22 mouse cellular contexts compared by ENCODE assay signal in the genomic region with DNA sequence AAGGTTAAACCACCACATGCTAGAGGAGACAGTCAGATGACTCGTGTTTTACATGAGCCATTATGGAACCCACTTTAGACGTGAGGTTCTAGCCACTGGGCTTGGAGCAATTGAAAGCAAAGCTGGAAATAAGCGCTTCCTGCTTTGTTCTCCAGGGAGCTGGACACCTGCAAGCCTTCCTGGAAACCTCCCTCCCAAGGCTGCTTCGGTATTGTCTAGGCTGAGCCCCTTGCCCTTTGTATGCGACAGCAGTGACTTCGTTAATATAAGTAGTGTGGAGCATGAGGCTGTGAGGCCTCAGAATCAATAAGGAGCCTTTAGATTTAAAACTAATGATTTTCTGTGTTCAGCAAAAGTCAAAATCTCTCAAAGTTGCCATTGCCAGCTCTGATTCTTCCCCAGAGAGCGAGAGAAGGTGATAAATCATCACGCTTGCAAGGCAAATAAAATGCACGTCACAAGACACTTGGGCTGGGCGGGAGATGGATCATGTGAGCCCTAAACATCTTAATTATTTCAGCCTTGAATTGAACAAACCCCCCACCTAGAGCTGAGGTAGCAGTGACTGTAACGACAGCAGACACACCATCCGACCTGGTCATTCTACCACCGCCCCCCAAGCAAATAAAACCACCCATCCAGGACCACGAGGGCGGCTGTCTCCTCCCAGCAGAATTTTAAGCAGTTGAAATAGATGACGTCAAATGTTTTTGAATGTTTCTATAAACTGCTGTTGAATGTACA.
DNase-seq lines count a peak whose midpoint lies in the region; ATAC-seq lines count a peak whose summit lies in the region.
"Had no signal": no experiment of that assay in that cellular context is flagged by ENCODE, and none has a peak within 500 bp of the region (broad histone marks: within the 10 kb centered on the region; RNA-seq: fewer than 3 reads in every experiment).

No protein-coding gene starts in this region.

- H3K4me1 ChIP-seq in forebrain, embryonic 10.5 days, result peaks cover 15% of the 10 kb centered on the region
- H3K4me1 ChIP-seq in forebrain, embryonic 13.5 days, result peaks cover 8% of the 10 kb centered on the region
- H3K4me1 ChIP-seq in midbrain, embryonic 10.5 days, result peaks cover 14% of the 10 kb centered on the region
- peaks cover 2% of the 10 kb centered on the region; the same call in 1 of the 2 replicates for H3K4me1 ChIP-seq in midbrain, embryonic 16.5 days (ENCODE audit: control insufficient read depth, insufficient read depth, low read length)
- H3K4me1 ChIP-seq in midbrain, embryonic 13.5 days (replicated peaks), result peaks cover 15% of the 10 kb centered on the region
- H3K4me1 ChIP-seq: liver, embryonic 12.5 days; stomach, embryonic 15.5 days had no signal

- ATAC-seq in forebrain, embryonic 13.5 days, result no peak
- ATAC-seq in midbrain, embryonic 16.5 days, result no peak
- peak; percentile 56 for ATAC-seq in midbrain, embryonic 13.5 days
- ATAC-seq in monocyte, adult 5-6 weeks (replicated peaks; ENCODE audit: insufficient number of reproducible peaks, low FRiP score, low TSS enrichment, poor library complexity, severe bottlenecking), result no peak
- ATAC-seq: forebrain, embryonic 16.5 days; liver, embryonic 12.5 days had no signal

- H3K4me3 ChIP-seq in forebrain, embryonic 10.5 days, result no peak overlapping the region
- no peak overlapping the region for H3K4me3 ChIP-seq in forebrain, embryonic 13.5 days
- H3K4me3 ChIP-seq in midbrain, embryonic 10.5 days, result no peak overlapping the region
- H3K4me3 ChIP-seq in midbrain, embryonic 16.5 days (ENCODE audit: low read depth, low read length), result no peak overlapping the region
- no peak overlapping the region for H3K4me3 ChIP-seq in midbrain, embryonic 13.5 days (replicated peaks)
- H3K4me3 ChIP-seq: embryonic facial prominence, embryonic 12.5 days; erythroblast, embryonic 14.5 days; limb, embryonic 12.5 days; liver, embryonic 12.5 days; stomach, embryonic 15.5 days had no signal

- H3K27me3 ChIP-seq in forebrain, embryonic 10.5 days (ENCODE audit: poor library complexity, severe bottlenecking), result no peaks in the 10 kb centered on the region
- no peaks in the 10 kb centered on the region for H3K27me3 ChIP-seq in forebrain, embryonic 13.5 days
- no peaks in the 10 kb centered on the region for H3K27me3 ChIP-seq in midbrain, embryonic 10.5 days (ENCODE audit: low read depth, poor library complexity, severe bottlenecking)
- no peaks in the 10 kb centered on the region for H3K27me3 ChIP-seq in midbrain, embryonic 16.5 days (ENCODE audit: control insufficient read depth, insufficient read depth, low read depth, low read length)
- H3K27me3 ChIP-seq in midbrain, embryonic 13.5 days, result no peaks in the 10 kb centered on the region
- H3K27me3 ChIP-seq: embryonic facial prominence, embryonic 12.5 days; limb, embryonic 12.5 days; liver, embryonic 12.5 days; stomach, embryonic 15.5 days had no signal

- 59% methylated on average over 16 of the region's 16 CpGs for WGBS in forebrain, embryonic 10.5 days
- WGBS in forebrain, embryonic 13.5 days, result 50% methylated on average over 16 of the region's 16 CpGs
- WGBS in midbrain, embryonic 10.5 days, result 60% methylated on average over 16 of the region's 16 CpGs
- WGBS in midbrain, embryonic 16.5 days, result 33% methylated on average over 16 of the region's 16 CpGs
- WGBS in midbrain, embryonic 13.5 days, result 35% methylated on average over 16 of the region's 16 CpGs

- H3K9me3 ChIP-seq in forebrain, embryonic 10.5 days, result no peaks in the 10 kb centered on the region
- H3K9me3 ChIP-seq in forebrain, embryonic 13.5 days (replicated peaks), result no peaks in the 10 kb centered on the region
- H3K9me3 ChIP-seq in midbrain, embryonic 10.5 days (replicated peaks), result no peaks in the 10 kb centered on the region
- H3K9me3 ChIP-seq in midbrain, embryonic 16.5 days (replicated peaks; ENCODE audit: control insufficient read depth, low read length, poor library complexity, severe bottlenecking), result no peaks in the 10 kb centered on the region
- H3K9me3 ChIP-seq in midbrain, embryonic 13.5 days, result no peaks in the 10 kb centered on the region
- H3K9me3 ChIP-seq: embryonic facial prominence, embryonic 12.5 days; limb, embryonic 12.5 days; liver, embryonic 12.5 days; stomach, embryonic 15.5 days had no signal

- no peak for DNase-seq in forebrain, embryonic 10.5 days (ENCODE audit: extremely low spot score, low spot score)
- no peak for DNase-seq in midbrain, embryonic 10.5 days (ENCODE audit: low spot score)
- DNase-seq in heart, postnatal 25 days (ENCODE audit: low spot score), result no peak
- DNase-seq in adrenal gland, adult (ENCODE audit: inconsistent age in 2 of 2, low spot score in 1 of 2), result no peak
- DNase-seq: cerebellum, adult 9-10 months; gastrocnemius, postnatal 36 days; kidney, adult 2 months; lung, embryonic 14.5 days; lung, postnatal 4 days; right cerebral cortex, postnatal 25 days; thymus, adult 18-20 months; thymus, postnatal 4 days had no signal

- no peak overlapping the region; the same call in 1 of the 2 replicates for H3K9ac ChIP-seq in forebrain, embryonic 13.5 days
- H3K9ac ChIP-seq in midbrain, embryonic 16.5 days (ENCODE audit: low read depth, low read length), result no peak overlapping the region
- H3K9ac ChIP-seq in midbrain, embryonic 13.5 days (replicated peaks), result 0 out of 2 replicates have a peak overlapping the region, but pooled peaks have one; percentile 12
- H3K9ac ChIP-seq: embryonic facial prominence, embryonic 12.5 days; limb, embryonic 12.5 days; liver, embryonic 12.5 days; lung, embryonic 14.5 days; stomach, embryonic 15.5 days had no signal

- 0 out of 2 replicates have a peak overlapping the region, but pooled peaks have one; percentile 48 for H3K27ac ChIP-seq in forebrain, embryonic 10.5 days
- no peak overlapping the region for H3K27ac ChIP-seq in forebrain, embryonic 13.5 days
- 0 out of 2 replicates have a peak overlapping the region, but pooled peaks have one; percentile 46 for H3K27ac ChIP-seq in midbrain, embryonic 10.5 days (replicated peaks)
- H3K27ac ChIP-seq in midbrain, embryonic 16.5 days (ENCODE audit: low read length), result no peak overlapping the region
- peak overlapping the region; percentile 68 for H3K27ac ChIP-seq in midbrain, embryonic 13.5 days
- H3K27ac ChIP-seq: embryonic facial prominence, embryonic 12.5 days; limb, embryonic 12.5 days; liver, embryonic 12.5 days; stomach, embryonic 15.5 days had no signal

- H3K4me2 ChIP-seq in forebrain, embryonic 13.5 days, result no peak overlapping the region
- no peak overlapping the region for H3K4me2 ChIP-seq in midbrain, embryonic 16.5 days (ENCODE audit: low read length)
- H3K4me2 ChIP-seq in midbrain, embryonic 13.5 days (replicated peaks), result 0 out of 2 replicates have a peak overlapping the region, but pooled peaks have one; percentile 2
- H3K4me2 ChIP-seq: embryonic facial prominence, embryonic 12.5 days; limb, embryonic 12.5 days; liver, embryonic 12.5 days; lung, embryonic 14.5 days; stomach, embryonic 15.5 days had no signal

- intact Hi-C loops in heart, postnatal 25 days (cut with DNase I), result no loop called here

- H3K36me3 ChIP-seq in forebrain, embryonic 10.5 days (replicated peaks), result no peaks in the 10 kb centered on the region
- H3K36me3 ChIP-seq in forebrain, embryonic 13.5 days (ENCODE audit: poor library complexity, severe bottlenecking), result no peaks in the 10 kb centered on the region
- H3K36me3 ChIP-seq in midbrain, embryonic 10.5 days, result no peaks in the 10 kb centered on the region
- H3K36me3 ChIP-seq in midbrain, embryonic 16.5 days (ENCODE audit: control insufficient read depth, insufficient read depth, low read length), result no peaks in the 10 kb centered on the region
- no peaks in the 10 kb centered on the region for H3K36me3 ChIP-seq in midbrain, embryonic 13.5 days
- H3K36me3 ChIP-seq: embryonic facial prominence, embryonic 12.5 days; limb, embryonic 12.5 days; liver, embryonic 12.5 days; stomach, embryonic 15.5 days had no signal

Comparison
In these comparisons a context has a peak if more than half of its experiments do, and no peak if none do; other contexts are left out.
1. H3K27ac ChIP-seq: peak in forebrain, embryonic 10.5 days (single experiment), midbrain, embryonic 10.5 days (single experiment) and midbrain, embryonic 13.5 days (single experiment); none in forebrain, embryonic 13.5 days (single experiment) and midbrain, embryonic 16.5 days (single experiment).